Mouse (Mus musculus) v-Abl transformed pro-B cells (cell line): ENCODE results near the gene Traf5.

Experiments
- in situ Hi-C, 2 experiments: fragments of 400-800 bp; cut with MboI; formaldehyde crosslinking; loops; one replicate each; pipeline ENCODE4 v1.15.1; 2025; ENCODE audit not compliant: unreplicated experiment in 2 of 2

Traf5 gene

DNA sequence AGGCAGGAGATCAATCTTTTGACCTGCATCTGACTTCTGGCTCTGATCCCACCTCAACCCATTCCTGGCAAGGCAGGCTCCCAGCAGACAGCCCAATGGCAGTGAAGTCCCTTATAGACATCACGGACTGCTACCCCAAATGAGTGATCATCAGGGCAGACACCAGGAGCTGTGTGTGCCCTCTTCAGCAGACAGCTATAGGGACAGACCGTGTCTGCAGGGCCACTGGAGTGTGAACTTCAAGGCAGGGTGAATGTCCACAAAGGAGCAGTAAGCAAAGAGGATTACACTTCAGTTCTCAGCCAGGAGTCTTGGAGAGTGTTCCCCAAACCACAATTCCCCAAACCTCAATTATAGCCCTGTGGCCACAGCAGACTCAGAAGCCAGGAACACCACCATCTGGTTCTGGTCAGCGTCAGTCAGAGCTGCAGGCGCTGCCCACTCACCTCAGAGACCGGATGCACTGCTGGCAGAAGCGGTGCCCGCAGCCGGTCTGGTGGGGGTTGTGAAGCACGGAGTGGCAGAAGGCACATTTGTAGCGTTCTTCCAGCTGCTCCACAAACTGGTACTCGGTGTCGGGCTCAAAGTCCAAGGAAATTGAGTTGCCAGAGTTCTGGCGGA lies 22.3 kb downstream of the Traf5 start:
- in situ Hi-C loops: no loop called here

DNA sequence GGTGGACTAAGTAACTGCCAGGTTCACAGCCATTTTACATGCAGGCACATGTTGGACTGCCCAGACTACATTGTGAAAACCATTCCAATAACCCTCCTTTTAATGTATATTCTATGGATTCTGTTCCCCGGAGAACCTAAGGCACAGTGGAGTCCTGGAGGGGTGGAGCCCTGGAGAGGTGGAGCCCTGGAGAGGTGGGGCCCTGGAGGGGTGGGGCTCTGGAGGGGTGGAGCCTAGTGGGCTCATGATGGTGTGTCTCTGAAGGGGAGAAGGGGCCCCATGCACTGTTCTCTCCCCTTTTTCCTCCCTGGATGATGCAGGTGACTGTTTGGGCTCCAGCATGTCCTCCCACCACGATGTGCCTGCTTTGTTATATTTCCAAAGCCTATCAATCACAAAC lies 24.2 kb downstream of the Traf5 start:
- in situ Hi-C loops: no loop called here

DNA sequence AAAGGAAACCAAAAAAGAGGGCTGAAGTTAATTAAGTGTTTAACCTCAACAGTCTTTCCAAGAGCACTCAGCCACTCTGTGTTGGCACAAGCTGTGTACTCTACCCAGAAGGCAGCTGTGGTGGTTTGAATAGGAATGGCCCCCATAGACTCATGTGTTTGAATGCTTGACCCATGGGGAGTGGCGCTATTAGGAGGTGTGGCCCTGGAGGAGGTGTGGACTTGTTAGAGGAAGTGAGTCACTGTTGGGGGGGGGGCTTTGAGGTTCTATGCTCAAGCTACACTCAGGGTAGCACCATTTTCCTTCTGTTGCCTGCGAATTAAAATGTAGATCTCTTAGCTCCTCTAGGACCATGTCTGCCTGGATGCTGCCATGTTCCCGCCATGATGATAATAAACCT lies 25.4 kb downstream of the Traf5 start:
- in situ Hi-C loops: no loop called here

DNA sequence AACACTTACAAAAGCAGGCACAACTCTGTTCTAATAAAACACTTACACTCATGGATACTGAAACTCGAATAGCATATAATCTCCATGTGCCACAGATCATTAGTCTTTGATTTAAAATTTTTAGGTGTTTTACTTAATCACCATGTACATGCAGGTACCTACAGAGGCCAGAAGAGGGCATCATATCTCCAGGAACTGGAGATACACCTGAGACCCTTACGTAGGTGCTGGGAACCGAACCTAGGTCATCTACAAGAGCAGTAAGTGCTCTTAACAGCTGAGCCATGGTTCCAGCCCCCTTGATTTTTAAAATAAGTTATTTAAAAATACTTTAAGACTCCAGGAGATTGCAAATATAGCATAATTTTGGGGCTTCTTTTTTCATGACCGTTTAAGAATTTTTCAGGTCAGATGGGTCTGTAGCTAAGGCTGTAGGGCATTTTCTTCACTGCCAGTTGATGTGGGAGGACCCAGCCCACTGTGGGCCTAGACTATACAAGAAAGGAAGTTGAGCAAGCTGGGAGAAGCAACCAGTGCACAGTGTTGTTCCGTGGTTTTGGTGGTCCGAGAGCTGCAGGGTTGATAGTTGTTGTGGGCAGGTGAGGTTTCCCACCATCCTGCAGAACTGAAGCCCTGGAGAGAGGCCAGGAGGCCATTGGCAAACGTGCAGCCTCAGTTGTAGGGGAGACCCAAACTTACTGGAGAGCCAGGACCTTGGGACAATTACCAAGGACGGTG lies 29.0 kb downstream of the Traf5 start:
- in situ Hi-C loops: no loop called here

- in situ Hi-C loops: no loop called here
Measured at GRCm38 (mm10) chr1:192062682-192063081, 29.7 kb downstream of the Traf5 start.

GRCm38 (mm10) chr1:192061666-192062306 lies 30.6 kb downstream of the Traf5 start:
- in situ Hi-C loops: no loop called here

DNA sequence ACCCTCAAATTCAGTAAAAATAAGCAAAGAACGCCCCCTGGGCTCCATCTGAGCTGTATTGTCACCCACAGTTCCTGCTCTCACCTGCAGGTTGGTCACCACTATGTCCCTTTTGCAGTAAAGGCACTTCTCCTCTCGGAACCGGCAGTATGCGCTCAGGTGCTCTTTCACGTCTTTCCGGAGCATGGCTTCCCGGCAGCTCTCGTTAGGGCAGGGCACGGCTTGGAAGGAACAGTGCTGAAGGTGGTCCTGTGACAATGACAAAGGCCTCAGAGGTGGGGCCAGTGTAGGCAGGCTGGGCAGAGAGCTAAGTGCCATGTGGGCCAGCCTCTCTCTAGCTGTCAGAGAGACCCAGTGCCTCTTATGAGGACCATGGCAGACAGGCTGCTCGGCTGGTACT lies 33.4 kb downstream of the Traf5 start:
- in situ Hi-C loops: no loop called here

GRCm38 (mm10) chr1:192053726-192054125 lies 38.6 kb downstream of the Traf5 start:
- in situ Hi-C loops: no loop called here

DNA sequence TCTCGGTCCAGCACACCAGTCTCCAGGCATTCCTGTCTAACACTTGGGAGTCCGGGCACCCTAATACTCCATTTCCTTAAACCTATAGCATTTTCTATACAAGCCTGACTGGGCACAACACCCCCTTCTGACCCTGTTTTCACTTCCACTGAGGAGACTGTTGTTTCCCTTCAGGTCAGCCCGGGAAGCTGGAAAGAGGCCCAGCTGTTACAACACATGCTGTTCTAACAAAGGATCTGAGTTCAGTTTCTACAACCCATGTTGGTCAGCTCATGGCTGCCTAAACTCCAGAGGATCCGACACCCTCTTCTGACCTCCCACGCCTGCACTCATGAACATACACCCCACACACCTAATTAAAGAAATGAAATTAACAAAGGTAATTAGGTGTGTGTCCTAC lies 39.4 kb downstream of the Traf5 start:
- in situ Hi-C loops: no loop called here

DNA sequence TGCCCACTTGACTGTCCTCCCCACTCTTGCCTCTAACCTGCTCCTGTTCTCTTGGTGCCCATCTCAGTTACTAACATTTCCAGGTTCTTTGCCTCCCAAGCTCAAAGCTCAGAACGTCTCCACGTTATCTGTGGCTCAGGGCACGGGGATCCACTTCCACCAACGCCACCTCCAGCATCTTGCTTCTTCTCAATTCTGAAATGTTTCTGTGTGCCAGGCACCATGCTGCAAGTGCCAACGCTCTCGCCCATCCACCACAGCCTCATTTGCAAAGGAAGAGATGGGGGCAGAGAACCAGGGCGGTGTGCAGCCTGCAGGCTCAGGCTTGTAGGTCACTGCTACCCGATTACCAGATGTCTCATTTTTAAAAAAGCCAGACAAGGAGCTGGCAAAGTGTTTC lies 39.9 kb downstream of the Traf5 start:
- in situ Hi-C loops: no loop called here

GRCm38 (mm10) chr1:191999022-191999421 lies 93.3 kb downstream of the Traf5 start:
- in situ Hi-C loops: no loop called here

- in situ Hi-C loops: no loop called here
Measured at GRCm38 (mm10) chr1:191996621-191997185, 95.7 kb downstream of the Traf5 start.

- in situ Hi-C loops: no loop called here
Measured at GRCm38 (mm10) chr1:191995916-191996315, 96.4 kb downstream of the Traf5 start.

- in situ Hi-C loops: no loop called here
Measured at GRCm38 (mm10) chr1:191995488-191995887, 96.9 kb downstream of the Traf5 start.

DNA sequence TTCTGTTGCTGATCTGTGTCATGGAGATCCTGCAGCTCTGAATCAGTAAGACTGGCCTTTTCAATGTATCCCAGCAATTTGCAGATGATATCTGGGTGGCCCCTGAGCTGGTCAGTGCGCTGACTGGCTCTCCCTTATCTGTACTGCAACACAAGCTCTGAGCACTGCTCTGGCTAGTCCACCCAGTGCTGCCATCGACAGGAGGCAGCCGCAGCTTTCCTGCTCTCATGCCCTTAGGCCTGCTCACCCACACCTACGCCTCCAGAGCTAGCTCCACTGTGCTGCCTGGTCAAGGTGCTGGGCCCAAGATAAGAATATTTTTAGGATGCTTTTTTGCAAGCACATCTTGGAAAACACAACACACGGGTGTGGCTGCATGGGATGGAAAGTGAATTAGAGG lies 97.9 kb downstream of the Traf5 start:
- in situ Hi-C loops: no loop called here

- in situ Hi-C loops: no loop called here
Measured at GRCm38 (mm10) chr1:191992040-191992780, 100.1 kb downstream of the Traf5 start.

DNA sequence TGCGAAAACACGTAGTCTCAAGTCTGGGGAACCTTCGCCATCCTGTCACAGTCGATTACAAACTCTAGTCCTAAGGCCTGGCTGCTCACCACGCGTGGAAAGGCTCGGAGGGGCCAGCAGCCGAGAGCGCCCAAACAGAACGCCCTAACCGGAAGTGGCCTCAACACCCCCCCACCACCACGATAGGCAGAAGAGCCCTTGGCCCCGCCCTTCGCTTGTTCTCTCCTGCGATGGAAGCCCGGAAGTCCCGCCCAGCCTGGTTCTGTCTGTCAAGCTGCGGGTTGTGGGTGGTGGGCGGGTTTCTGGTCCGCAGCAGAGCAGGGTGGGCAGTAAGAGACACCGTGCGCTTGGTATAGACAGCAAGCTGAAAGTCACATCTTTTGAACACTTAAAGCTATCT lies 102.4 kb downstream of the Traf5 start:
- in situ Hi-C loops: no loop called here

GRCm38 (mm10) chr1:191989060-191989459 lies 103.3 kb downstream of the Traf5 start:
- in situ Hi-C loops: no loop called here

GRCm38 (mm10) chr1:191988646-191989045 lies 103.7 kb downstream of the Traf5 start:
- in situ Hi-C loops: no loop called here

DNA sequence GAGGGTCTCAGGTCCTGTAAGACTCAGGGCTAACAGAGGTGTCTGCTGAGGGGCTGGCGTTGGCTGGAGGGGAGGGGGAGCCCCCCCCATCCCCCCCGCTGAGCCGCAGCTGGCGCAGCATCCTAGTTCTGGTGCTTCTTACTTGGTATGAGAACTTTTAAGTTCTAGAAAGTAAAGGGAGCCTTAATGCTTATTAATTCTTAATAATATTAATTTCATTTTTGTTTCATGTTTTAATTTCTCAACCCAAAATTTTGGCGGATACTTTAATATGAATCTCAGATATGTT lies 104.9 kb downstream of the Traf5 start:
- in situ Hi-C loops: no loop called here
